Mouse (Mus musculus) MEL (cell line): Measurements from ENCODE around the gene Mcl1.

Experiments
- CTCF ChIP-seq, 3 experiments: IDR thresholded peaks in 2 of 3; conservative IDR thresholded peaks in 1 of 3; 2 replicates each; pipeline ENCODE4 v1.5.1; 2011 to 2012; ENCODE audit warnings: low read length in 3 of 3, low read depth in 2 of 3, mild to moderate bottlenecking in 2 of 3, improper control_type of control experiment in 1 of 3, inconsistent platforms in 1 of 3, mixed read lengths in 1 of 3, moderate library complexity in 1 of 3; ENCODE audit not compliant: control insufficient read depth in 1 of 3, insufficient read depth in 1 of 3, poor library complexity in 1 of 3, severe bottlenecking in 1 of 3
- JUND ChIP-seq: IDR thresholded peaks from 2 replicates; pipeline ENCODE4 v1.6.1; 2011; ENCODE audit warnings: low read depth, mild to moderate bottlenecking, improper control_type of control experiment, low read length
- ZMIZ1 ChIP-seq: IDR thresholded peaks from 2 replicates; pipeline ENCODE4 v1.6.1; 2012; ENCODE audit warnings: low read depth, mild to moderate bottlenecking, inconsistent platforms, low read length, improper control_type of control experiment, moderate library complexity

DNA sequence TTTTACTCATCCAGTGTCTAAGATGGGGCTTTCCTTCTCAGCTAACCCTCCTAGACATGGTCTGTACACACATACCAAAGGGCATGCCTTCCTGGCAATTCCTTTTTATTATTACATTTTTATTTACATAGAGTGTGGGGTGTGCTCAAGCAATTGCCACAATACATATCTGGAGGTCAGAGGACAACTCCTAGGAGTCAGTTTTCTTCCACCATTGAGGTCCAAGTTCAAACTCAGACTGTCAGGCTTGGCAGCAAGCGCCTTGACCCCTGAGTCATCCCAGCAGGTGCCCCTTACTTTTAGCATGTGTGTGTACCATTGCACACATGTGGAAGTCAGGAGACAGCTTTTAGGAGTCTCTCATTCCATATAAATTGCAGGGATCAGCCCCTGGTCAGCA is 44.6 kb upstream of the Mcl1 start:
- no peak for TF ChIP-seq CTCF (IDR thresholded peaks at IDR 0.05 in 2 of 3, conservative IDR thresholded peaks at IDR 0.05 in 1 of 3; ENCODE audit: control insufficient read depth in 1 of 3, insufficient read depth in 1 of 3, low read depth in 2 of 3, low read length in 3 of 3, poor library complexity in 1 of 3, severe bottlenecking in 1 of 3)
- TF ChIP-seq JUND = no peak
- TF ChIP-seq ZMIZ1 = no peak
